Mouse (Mus musculus) cerebellum, adult 2 months (tissue): ENCODE data around the gene 3100002H09Rik.

Source experiments
- CTCF ChIP-seq: fragments of 200-500 bp; IDR thresholded peaks from 2 replicates; pipeline ENCODE4 v1.5.1; 2011; ENCODE audit warnings: low read depth, mild to moderate bottlenecking, control low read depth, low read length, moderate library complexity, borderline replicate concordance; ENCODE audit not compliant: insufficient read depth
- POLR2A ChIP-seq: fragments of 200-500 bp; IDR thresholded peaks from 2 replicates; pipeline ENCODE4 v1.6.1; 2011; ENCODE audit warnings: low read length, control low read depth, borderline replicate concordance; ENCODE audit not compliant: insufficient read depth

- TF ChIP-seq CTCF: no peak
- no peak for TF ChIP-seq POLR2A
Measured at GRCm38 (mm10) chr4:124656518-124656853, 45.9 kb upstream of the 3100002H09Rik start, which contains the start of gene Pou3f1.
